Mouse (Mus musculus) midbrain, embryonic 13.5 days (tissue): ENCODE data around the gene Olfr120. TPM values are rescaled to one million over a fixed set of nuclear protein-coding genes. Genes with fewer than 3 reads are reported as not detected.
"Not testable (repeated sequence)": the region's sequence is repeated elsewhere in the genome, so short reads cannot be mapped to it uniquely, and the experiment has no call there.

Experiments used
- ATAC-seq: fragments of 200-750 bp; cut with Nextera tagmentation; 2 replicates; pipeline ENCODE4 v1.8.0; 2017; ENCODE audit warnings: mild to moderate bottlenecking, moderate TSS enrichment, moderate library complexity
- H3K27ac ChIP-seq: fragments of 300-500 bp; sonication (generic); 2 replicates; pipeline ENCODE4 v1.5.1; 2015; ENCODE audit warnings: inconsistent platforms, mild to moderate bottlenecking, moderate library complexity
- H3K27me3 ChIP-seq: fragments of 300-500 bp; sonication (generic); 2 replicates; pipeline ENCODE4 v1.6.1; 2015; ENCODE audit warnings: mild to moderate bottlenecking, inconsistent platforms
- H3K36me3 ChIP-seq: fragments of 300-500 bp; sonication (generic); 2 replicates; pipeline ENCODE4 v1.6.1; 2015; ENCODE audit warnings: mild to moderate bottlenecking, inconsistent platforms
- H3K4me1 ChIP-seq: fragments of 300-500 bp; sonication (generic); replicated peaks from 2 replicates; pipeline ENCODE4 v1.6.1; 2015; ENCODE audit warnings: inconsistent platforms
- H3K4me2 ChIP-seq: fragments of 300-500 bp; sonication (generic); replicated peaks from 2 replicates; pipeline ENCODE4 v1.6.1; 2015; ENCODE audit warnings: moderate library complexity, mild to moderate bottlenecking, inconsistent platforms
- H3K4me3 ChIP-seq: fragments of 300-500 bp; sonication (generic); replicated peaks from 2 replicates; pipeline ENCODE4 v1.5.1; 2015; ENCODE audit warnings: mild to moderate bottlenecking, inconsistent platforms
- H3K9ac ChIP-seq: fragments of 300-500 bp; sonication (generic); replicated peaks from 2 replicates; pipeline ENCODE4 v1.6.1; 2015; ENCODE audit warnings: mild to moderate bottlenecking, inconsistent platforms
- H3K9me3 ChIP-seq: fragments of 300-500 bp; sonication (generic); 2 replicates; pipeline ENCODE4 v1.6.1; 2016; ENCODE audit warnings: mild to moderate bottlenecking, inconsistent platforms
- WGBS: fragments of 180-500 bp; shearing (Covaris S2); methylation state at CpG from one replicate; pipeline ENCODE4 v1.1.7; 2015; 5-methylcytosine and 5-hydroxymethylcytosine counted together
- polyA plus RNA-seq: library from polyadenylated mRNA; unstranded; fragments of >200 nt; fragmentation: Nextera tagmentation; extraction: Ambion mirVana; gene quantifications from 2 replicates; pipeline ENCODE4 v1.2.1, GENCODE M21; 2015

Olfr120 gene
- not detected in 2 replicates for polyA plus RNA-seq

DNA sequence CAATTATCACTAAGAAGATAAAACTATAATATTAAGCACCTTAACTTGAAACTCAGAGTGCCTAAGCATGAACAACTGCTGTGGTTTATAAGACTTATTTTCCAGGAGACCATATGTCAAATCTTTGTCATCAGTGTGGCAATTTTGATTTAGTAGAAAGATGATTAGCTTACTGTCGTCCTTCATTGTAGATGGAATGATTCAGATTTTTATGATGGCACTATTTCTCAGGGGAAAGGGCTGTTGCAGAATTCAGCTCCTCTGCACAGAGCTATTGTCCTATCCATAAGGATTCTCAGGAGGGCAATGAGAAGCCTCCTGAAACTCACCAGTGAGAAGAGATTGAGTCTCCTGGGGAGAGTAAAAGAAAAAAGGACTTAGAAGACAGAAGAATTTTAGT is at the start of gene Olfr120:
TSS of gene Olfr120 (plus strand) at position 301 of the 400 bp plus-strand sequence.
- Histone ChIP-seq H3K27me3 (no peaks in the 10 kb centered on the region), H3K4me2 (no peak within 1 kb of the TSS), H3K27ac (no peak within 1 kb of the TSS), H3K36me3 (no peaks in the 10 kb centered on the region), H3K4me3 (no peak within 1 kb of the TSS), H3K9me3 (no peaks in the 10 kb centered on the region), H3K9ac (no peak within 1 kb of the TSS), H3K4me1 (no peaks in the 10 kb centered on the region)
- no peak for ATAC-seq
- WGBS: 82% methylated on average over 1 of the region's 1 CpGs

DNA sequence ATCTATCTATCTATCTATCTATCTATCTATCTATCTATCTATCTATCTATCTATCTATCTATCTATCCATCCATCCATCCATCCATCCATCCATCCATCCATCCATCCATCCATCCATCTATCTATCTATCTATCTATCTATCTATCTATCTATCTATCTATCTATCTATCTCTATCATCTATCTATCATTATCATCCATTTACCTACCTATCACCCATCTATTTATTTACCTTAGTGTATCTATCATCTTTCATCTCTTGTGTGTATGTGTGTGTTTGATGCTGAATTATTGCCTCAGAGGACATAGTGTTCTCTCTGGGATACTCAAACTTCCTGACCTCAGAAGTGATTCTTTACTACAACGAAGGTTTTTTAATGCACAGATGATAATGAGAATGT is 25.3 kb upstream of the Olfr120 start, which contains the start of gene Olfr119:
TSS of gene Olfr119 (plus strand) at position 301 of the 400 bp plus-strand sequence.
- not testable (repeated sequence) for ATAC-seq, H3K4me2 ChIP-seq, H3K27ac ChIP-seq, H3K4me1 ChIP-seq, H3K36me3 ChIP-seq, H3K9ac ChIP-seq, H3K4me3 ChIP-seq, H3K27me3 ChIP-seq, H3K9me3 ChIP-seq
- WGBS: 64% methylated on average over 1 of the region's 1 CpGs

DNA sequence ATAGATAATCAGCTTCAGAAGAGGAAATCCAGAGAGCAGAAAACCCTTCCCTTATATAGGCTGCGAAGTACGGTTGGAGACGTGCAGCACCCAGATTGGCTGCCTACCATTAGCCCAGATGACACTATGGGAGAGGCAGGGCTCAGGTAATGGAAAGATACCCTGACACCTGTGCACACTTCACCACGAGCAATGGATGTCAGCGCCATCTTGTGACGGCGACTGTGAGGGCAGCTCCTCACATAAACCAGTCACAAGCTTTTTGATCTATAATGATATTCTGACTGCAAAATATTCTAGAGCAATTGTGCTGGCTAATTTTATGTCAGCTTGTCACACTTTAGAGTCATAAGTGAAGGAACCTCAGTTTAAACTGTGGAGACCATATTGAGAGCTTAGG is 16.5 kb downstream of the Olfr120 start:
- H3K36me3 ChIP-seq: no peaks in the 10 kb centered on the region
- H3K4me1 ChIP-seq: no peaks in the 10 kb centered on the region
- H3K9ac ChIP-seq: no peak overlapping the region
- no peak overlapping the region for H3K4me3 ChIP-seq
- H3K27ac ChIP-seq: no peak overlapping the region
- H3K9me3 ChIP-seq: no peaks in the 10 kb centered on the region
- no peak for ATAC-seq
- WGBS: 58% methylated on average over 7 of the region's 7 CpGs
- no peak overlapping the region for H3K4me2 ChIP-seq
- H3K27me3 ChIP-seq: no peaks in the 10 kb centered on the region

DNA sequence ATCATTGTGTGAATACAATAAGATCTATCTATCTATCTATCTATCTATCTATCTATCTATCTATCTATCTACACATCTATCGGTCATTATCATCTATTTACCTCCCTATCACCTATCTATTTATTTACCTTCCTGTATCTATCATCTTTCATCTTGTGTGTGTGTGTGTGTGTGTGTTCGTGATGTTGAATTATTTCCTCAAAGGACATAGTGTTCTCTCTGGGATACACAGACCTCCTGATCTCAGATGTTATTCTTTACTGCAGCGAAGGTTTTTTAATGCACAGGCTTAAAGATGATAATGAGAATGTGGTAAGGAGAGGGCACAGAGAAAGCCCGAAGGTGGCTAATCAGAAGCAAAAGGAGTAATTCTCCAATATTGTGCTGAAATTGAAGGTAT is 46.7 kb downstream of the Olfr120 start, which contains the start of gene Olfr122:
TSS of gene Olfr122 (plus strand) at position 301 of the 400 bp plus-strand sequence.
- H3K4me1 ChIP-seq: no peaks in the 10 kb centered on the region
- H3K9ac ChIP-seq: no peak within 1 kb of the TSS
- no peaks in the 10 kb centered on the region for H3K36me3 ChIP-seq
- H3K27ac ChIP-seq: no peak within 1 kb of the TSS
- no peak within 1 kb of the TSS for H3K4me3 ChIP-seq
- no peaks in the 10 kb centered on the region for H3K9me3 ChIP-seq
- no peaks in the 10 kb centered on the region for H3K27me3 ChIP-seq
- H3K4me2 ChIP-seq: no peak within 1 kb of the TSS
- ATAC-seq: no peak
- WGBS: 89% methylated on average over 4 of the region's 4 CpGs

Other genes starting within 250 kb of the Olfr120 start
- not detected in 2 replicates for gene H2-M2, start 238.3 kb upstream of the Olfr120 start, polyA plus RNA-seq
- not detected in 2 replicates for gene Olfr110, start 229.3 kb upstream of the Olfr120 start, polyA plus RNA-seq
- gene Olfr111, start 213.8 kb upstream of the Olfr120 start, polyA plus RNA-seq: not detected in 2 replicates
- not detected in 2 replicates for gene Olfr112, start 152.4 kb upstream of the Olfr120 start, polyA plus RNA-seq
- not detected in 2 replicates for gene Olfr113, start 144.1 kb upstream of the Olfr120 start, polyA plus RNA-seq
- gene Olfr114, start 129.1 kb upstream of the Olfr120 start, polyA plus RNA-seq: not detected in 2 replicates
- gene Olfr115, start 94.7 kb upstream of the Olfr120 start, polyA plus RNA-seq: not detected in 2 replicates
- gene Olfr116, start 94.6 kb upstream of the Olfr120 start, polyA plus RNA-seq: not detected in 2 replicates
- not detected in 2 replicates for gene Olfr117, start 58.0 kb upstream of the Olfr120 start, polyA plus RNA-seq
- gene Olfr118, start 54.8 kb upstream of the Olfr120 start, polyA plus RNA-seq: not detected in 2 replicates
- gene Olfr119, start 25.2 kb upstream of the Olfr120 start, polyA plus RNA-seq: not detected in 2 replicates
- not detected in 2 replicates for gene Olfr121, start 27.0 kb downstream of the Olfr120 start, polyA plus RNA-seq
- not detected in 2 replicates for gene Olfr122, start 46.8 kb downstream of the Olfr120 start, polyA plus RNA-seq
- not detected in 2 replicates for gene Olfr123, start 71.7 kb downstream of the Olfr120 start, polyA plus RNA-seq
- gene Olfr124, start 78.1 kb downstream of the Olfr120 start, polyA plus RNA-seq: not detected in 2 replicates
- not detected in 2 replicates for gene Olfr125, start 111.1 kb downstream of the Olfr120 start, polyA plus RNA-seq
- not detected in 2 replicates for gene Olfr126, start 125.7 kb downstream of the Olfr120 start, polyA plus RNA-seq
- gene Olfr127, start 178.6 kb downstream of the Olfr120 start, polyA plus RNA-seq: not detected in 2 replicates
- not detected in 2 replicates for gene Olfr128, start 198.7 kb downstream of the Olfr120 start, polyA plus RNA-seq
- gene Olfr761, start 231.3 kb downstream of the Olfr120 start, polyA plus RNA-seq: not detected in 2 replicates